Mouse (Mus musculus) olfactory bulb, adult 2 months (tissue): ENCODE results near the gene Nfu1.

Experiments
- CTCF ChIP-seq: fragments of 200-500 bp; IDR thresholded peaks from 2 replicates; pipeline ENCODE4 v1.5.1; 2012; ENCODE audit warnings: low read depth, mild to moderate bottlenecking, low read length, moderate library complexity; ENCODE audit not compliant: insufficient read depth
- POLR2A ChIP-seq: fragments of 200-500 bp; IDR thresholded peaks from 2 replicates; pipeline ENCODE4 v1.6.1; 2012; ENCODE audit warnings: mild to moderate bottlenecking, low read depth, low read length, moderate library complexity; ENCODE audit not compliant: insufficient read depth

DNA sequence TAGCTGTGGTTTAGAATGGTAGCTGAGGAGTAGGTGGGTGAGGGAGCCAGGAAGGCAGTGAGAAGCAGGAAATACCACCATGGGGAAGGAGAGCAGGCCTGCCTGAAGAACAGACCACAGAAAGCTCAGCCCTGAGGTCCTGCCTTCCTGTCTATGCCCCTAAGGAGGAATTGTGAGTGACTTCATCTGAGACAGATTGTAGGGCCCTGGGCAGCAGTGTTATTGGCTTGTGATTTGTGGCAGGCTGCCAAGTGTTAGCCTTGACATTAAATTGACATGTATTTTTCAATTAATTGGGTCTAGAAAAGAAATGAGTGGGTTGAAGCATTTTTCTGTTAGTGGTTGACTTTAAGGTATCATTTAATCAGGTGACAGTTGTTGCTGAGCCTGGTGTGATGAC lies 19.8 kb downstream of the Nfu1 start:
- no peak for TF ChIP-seq POLR2A
- no peak for TF ChIP-seq CTCF
